Mouse (Mus musculus): ENCODE data around the gene Olfr554. TPM values are rescaled to one million over a fixed set of nuclear protein-coding genes. Genes with fewer than 3 reads are reported as not detected.

The Olfr554 gene
- polyA plus RNA-seq, 1 experiment from 2014 or later = not detected

GRCm38 (mm10) chr7:102686944-102687501 is 48.8 kb downstream of the Olfr554 start, which contains the start of gene Trim68:
Trim68 (minus strand) TSS chr7:102687327.
- Histone ChIP-seq H3K9ac (peak within 1 kb of the TSS; percentile 73), H3K4me1 (no peaks in the 10 kb centered on the region; the same call in 1 of the 2 replicates), H3K4me2 (peak within 1 kb of the TSS; percentile 75), H3K9me3 (replicated peaks) (no peaks in the 10 kb centered on the region), H3K27ac (peak within 1 kb of the TSS; percentile 48; the same call in 1 of the 2 replicates), H3K36me3 (ENCODE audit: poor library complexity, severe bottlenecking) (no peaks in the 10 kb centered on the region), H3K27me3 (no peaks in the 10 kb centered on the region), H3K4me3 (peak within 1 kb of the TSS; percentile 62)
- under 1% methylated on average over 39 of the region's 40 CpGs for WGBS
- ATAC-seq = peak; percentile 100

Other genes with a start within 250 kb of the Olfr554 start
- gene Rrm1, start 196.7 kb upstream of the Olfr554 start, polyA plus RNA-seq (2015; fragmentation: Nextera tagmentation; extraction: Ambion mirVana) = 151 and 171 TPM in 2 replicates
- gene Olfr543, start 156.8 kb upstream of the Olfr554 start, polyA plus RNA-seq (2015; fragmentation: Nextera tagmentation; extraction: Ambion mirVana) = 0.82 and 0.89 TPM in 2 replicates
- 0.16 and 0.30 TPM in 2 replicates for gene Olfr544, start 150.1 kb upstream of the Olfr554 start, polyA plus RNA-seq (2015; fragmentation: Nextera tagmentation; extraction: Ambion mirVana)
- 0.21 and 0.30 TPM in 2 replicates for gene Olfr545, start 138.9 kb upstream of the Olfr554 start, polyA plus RNA-seq (2015; fragmentation: Nextera tagmentation; extraction: Ambion mirVana)
- gene Olfr547, start 103.7 kb upstream of the Olfr554 start, polyA plus RNA-seq (2015; fragmentation: Nextera tagmentation; extraction: Ambion mirVana) = not detected in 2 replicates
- not detected in 2 replicates for gene Olfr548-ps1, start 97.5 kb upstream of the Olfr554 start, polyA plus RNA-seq (2015; fragmentation: Nextera tagmentation; extraction: Ambion mirVana)
- gene Olfr549, start 88.6 kb upstream of the Olfr554 start, polyA plus RNA-seq (2015; fragmentation: Nextera tagmentation; extraction: Ambion mirVana) = not detected in 2 replicates
- gene Trim21, start 72.9 kb upstream of the Olfr554 start, polyA plus RNA-seq (2015; fragmentation: Nextera tagmentation; extraction: Ambion mirVana) = 0.09 TPM in 1 of 2 replicates, not detected in the other
- gene Olfr550, start 67.0 kb upstream of the Olfr554 start, polyA plus RNA-seq (2015; fragmentation: Nextera tagmentation; extraction: Ambion mirVana) = not detected in 2 replicates
- gene Olfr551, start 46.5 kb upstream of the Olfr554 start, polyA plus RNA-seq (2015; fragmentation: Nextera tagmentation; extraction: Ambion mirVana) = not detected in 2 replicates
- not detected in 2 replicates for gene Olfr552, start 40.7 kb upstream of the Olfr554 start, polyA plus RNA-seq (2015; fragmentation: Nextera tagmentation; extraction: Ambion mirVana)
- not detected in 2 replicates for gene Olfr553, start 20.2 kb upstream of the Olfr554 start, polyA plus RNA-seq (2015; fragmentation: Nextera tagmentation; extraction: Ambion mirVana)
- not detected in 2 replicates for gene Olfr555, start 20.4 kb downstream of the Olfr554 start, polyA plus RNA-seq (2015; fragmentation: Nextera tagmentation; extraction: Ambion mirVana)
- gene Olfr556, start 26.5 kb downstream of the Olfr554 start, polyA plus RNA-seq (2015; fragmentation: Nextera tagmentation; extraction: Ambion mirVana) = not detected in 2 replicates
- gene Trim68, start 48.9 kb downstream of the Olfr554 start, polyA plus RNA-seq (2015; fragmentation: Nextera tagmentation; extraction: Ambion mirVana) = 5.2 and 6.5 TPM in 2 replicates
- gene Olfr557, start 57.5 kb downstream of the Olfr554 start, polyA plus RNA-seq (2015; fragmentation: Nextera tagmentation; extraction: Ambion mirVana) = not detected in 2 replicates
- gene Olfr558, start 63.8 kb downstream of the Olfr554 start, polyA plus RNA-seq (2015; fragmentation: Nextera tagmentation; extraction: Ambion mirVana) = not detected in 2 replicates
- gene Olfr33, start 80.6 kb downstream of the Olfr554 start, polyA plus RNA-seq (2015; fragmentation: Nextera tagmentation; extraction: Ambion mirVana) = not detected in 2 replicates
- gene Olfr559, start 89.1 kb downstream of the Olfr554 start, polyA plus RNA-seq (2015; fragmentation: Nextera tagmentation; extraction: Ambion mirVana) = not detected in 2 replicates
- gene Olfr560, start 120.9 kb downstream of the Olfr554 start, polyA plus RNA-seq (2015; fragmentation: Nextera tagmentation; extraction: Ambion mirVana) = not detected in 2 replicates
- not detected in 2 replicates for gene Olfr78, start 121.0 kb downstream of the Olfr554 start, polyA plus RNA-seq (2015; fragmentation: Nextera tagmentation; extraction: Ambion mirVana)
- not detected in 2 replicates for gene Olfr561, start 132.8 kb downstream of the Olfr554 start, polyA plus RNA-seq (2015; fragmentation: Nextera tagmentation; extraction: Ambion mirVana)
- not detected in 2 replicates for gene Olfr564, start 165.0 kb downstream of the Olfr554 start, polyA plus RNA-seq (2015; fragmentation: Nextera tagmentation; extraction: Ambion mirVana)
- gene Olfr566, start 220.3 kb downstream of the Olfr554 start, polyA plus RNA-seq (2015; fragmentation: Nextera tagmentation; extraction: Ambion mirVana) = not detected in 2 replicates
- not detected in 2 replicates for gene Olfr568, start 238.7 kb downstream of the Olfr554 start, polyA plus RNA-seq (2015; fragmentation: Nextera tagmentation; extraction: Ambion mirVana)

Measured in forebrain, embryonic 13.5 days (tissue).